Mouse (Mus musculus): ENCODE data around the gene Hcrt. TPM values are rescaled to one million over a fixed set of nuclear protein-coding genes. Genes with fewer than 3 reads are reported as not detected.

Gene Hcrt
- 0.76 and 1.3 TPM in 2 replicates for polyA plus RNA-seq (2015; fragmentation: Nextera tagmentation; extraction: Ambion mirVana)

GRCm38 (mm10) chr11:100762831-100763230 is at the start of gene Hcrt:
Gene Hcrt, minus strand, starts transcription at chr11:100762931.

GRCm38 (mm10) chr11:100770646-100771408 is 8.1 kb upstream of the Hcrt start, which contains the start of gene Ghdc:
Gene Ghdc, minus strand, starts transcription at chr11:100770957.

GRCm38 (mm10) chr11:100759611-100760233 is 3.0 kb downstream of the Hcrt start, which contains the start of gene Kcnh4:
Gene Kcnh4, minus strand, starts transcription at chr11:100759942.

GRCm38 (mm10) chr11:100738066-100738604 is 24.6 kb downstream of the Hcrt start, which contains the start of gene Rab5c:
Gene Rab5c, minus strand, starts transcription at chr11:100738215.

GRCm38 (mm10) chr11:100713735-100714533 is 48.8 kb downstream of the Hcrt start, which contains the start of gene Hspb9:
Gene Hspb9, plus strand, starts transcription at chr11:100713850.

GRCm38 (mm10) chr11:100711783-100712615 is 50.7 kb downstream of the Hcrt start, which contains the start of gene Kat2a:
Gene Kat2a, minus strand, starts transcription at chr11:100712465.

Other genes with a start within 250 kb of the Hcrt start
- 118 and 128 TPM in 2 replicates for gene Acly, start 234.9 kb downstream of the Hcrt start, polyA plus RNA-seq (2015; fragmentation: Nextera tagmentation; extraction: Ambion mirVana)
- 1.3 and 2.2 TPM in 2 replicates for gene Ttc25, start 217.3 kb downstream of the Hcrt start, polyA plus RNA-seq (2015; fragmentation: Nextera tagmentation; extraction: Ambion mirVana)
- 170 and 228 TPM in 2 replicates for gene Cnp, start 188.0 kb downstream of the Hcrt start, polyA plus RNA-seq (2015; fragmentation: Nextera tagmentation; extraction: Ambion mirVana)
- 65.0 and 77.4 TPM in 2 replicates for gene Nkiras2, start 143.7 kb downstream of the Hcrt start, polyA plus RNA-seq (2015; fragmentation: Nextera tagmentation; extraction: Ambion mirVana)
- 208 and 230 TPM in 2 replicates for gene Dnajc7, start 142.8 kb downstream of the Hcrt start, polyA plus RNA-seq (2015; fragmentation: Nextera tagmentation; extraction: Ambion mirVana)
- gene Zfp385c, start 70.5 kb downstream of the Hcrt start, polyA plus RNA-seq (2015; fragmentation: Nextera tagmentation; extraction: Ambion mirVana) = 0.69 and 1.0 TPM in 2 replicates
- 2.3 and 2.5 TPM in 2 replicates for gene Dhx58, start 58.7 kb downstream of the Hcrt start, polyA plus RNA-seq (2015; fragmentation: Nextera tagmentation; extraction: Ambion mirVana)
- 60.5 and 62.5 TPM in 2 replicates for gene Kat2a, start 50.5 kb downstream of the Hcrt start, polyA plus RNA-seq (2015; fragmentation: Nextera tagmentation; extraction: Ambion mirVana)
- gene Hspb9, start 49.1 kb downstream of the Hcrt start, polyA plus RNA-seq (2015; fragmentation: Nextera tagmentation; extraction: Ambion mirVana) = 0.37 TPM in 1 of 2 replicates, not detected in the other
- gene Rab5c, start 24.7 kb downstream of the Hcrt start, polyA plus RNA-seq (2015; fragmentation: Nextera tagmentation; extraction: Ambion mirVana) = 31.1 and 35.2 TPM in 2 replicates
- 3.7 and 5.5 TPM in 2 replicates for gene Kcnh4, start 3.0 kb downstream of the Hcrt start, polyA plus RNA-seq (2015; fragmentation: Nextera tagmentation; extraction: Ambion mirVana)
- gene Ghdc, start 8.0 kb upstream of the Hcrt start, polyA plus RNA-seq (2015; fragmentation: Nextera tagmentation; extraction: Ambion mirVana) = 8.1 and 8.2 TPM in 2 replicates
- 16.4 and 17.6 TPM in 2 replicates for gene Stat5b, start 87.8 kb upstream of the Hcrt start, polyA plus RNA-seq (2015; fragmentation: Nextera tagmentation; extraction: Ambion mirVana)
- gene Stat5a, start 96.4 kb upstream of the Hcrt start, polyA plus RNA-seq (2015; fragmentation: Nextera tagmentation; extraction: Ambion mirVana) = 2.3 and 3.0 TPM in 2 replicates
- 49.0 and 55.4 TPM in 2 replicates for gene Stat3, start 176.6 kb upstream of the Hcrt start, polyA plus RNA-seq (2015; fragmentation: Nextera tagmentation; extraction: Ambion mirVana)
- 52.5 and 68.3 TPM in 2 replicates for gene Cavin1, start 208.0 kb upstream of the Hcrt start, polyA plus RNA-seq (2015; fragmentation: Nextera tagmentation; extraction: Ambion mirVana)
- 156 and 176 TPM in 2 replicates for gene Atp6v0a1, start 246.5 kb upstream of the Hcrt start, polyA plus RNA-seq (2015; fragmentation: Nextera tagmentation; extraction: Ambion mirVana)

Measured in neural tube, postnatal 0 days (tissue).